ENCODE assay signal across 9 mouse cellular contexts in genomic region chr14:61360981-61361511, GRCm38 (mm10). TPM values are rescaled to one million over a fixed set of nuclear protein-coding genes. Genes with fewer than 3 reads are reported as not detected.
DNase-seq lines count a peak whose midpoint lies in the region; ATAC-seq and TF ChIP-seq lines count a peak whose summit lies in the region.
"Had no signal": no experiment of that assay in that cellular context is flagged by ENCODE, and none has a peak within 500 bp of the region (broad histone marks: within the 10 kb centered on the region; RNA-seq: fewer than 3 reads in every experiment).

No protein-coding gene starts in this region.

- no peak overlapping the region for H3K9ac ChIP-seq in heart, embryonic 15.5 days
- H3K9ac ChIP-seq in hindbrain, postnatal 0 days (replicated peaks; ENCODE audit: low read length): no peak overlapping the region
- peak overlapping the region; percentile 64 for H3K9ac ChIP-seq in midbrain, embryonic 11.5 days (ENCODE audit: low read length)

- H3K27me3 ChIP-seq in heart, embryonic 15.5 days: no peaks in the 10 kb centered on the region
- H3K27me3 ChIP-seq in hindbrain, postnatal 0 days (ENCODE audit: insufficient read depth, low read length): no peaks in the 10 kb centered on the region
- no peaks in the 10 kb centered on the region for H3K27me3 ChIP-seq in midbrain, embryonic 11.5 days (ENCODE audit: control insufficient read depth, insufficient read depth, low read length)
- H3K27me3 ChIP-seq: Patski had no signal

- peaks cover 8% of the 10 kb centered on the region; the same call in 1 of the 2 replicates for H3K4me1 ChIP-seq in heart, embryonic 15.5 days (replicated peaks)
- 0 out of 2 replicates have a peak, but pooled peaks cover 6% of the 10 kb centered on the region for H3K4me1 ChIP-seq in hindbrain, postnatal 0 days (ENCODE audit: insufficient read depth, low read length)
- H3K4me1 ChIP-seq in midbrain, embryonic 11.5 days (ENCODE audit: control insufficient read depth, insufficient read depth, low read length): peaks cover 4% of the 10 kb centered on the region; the same call in 1 of the 2 replicates

- H3K4me2 ChIP-seq in heart, embryonic 15.5 days: peak overlapping the region; percentile 64
- peak overlapping the region; percentile 70 for H3K4me2 ChIP-seq in hindbrain, postnatal 0 days (ENCODE audit: low read depth, low read length)
- peak overlapping the region; percentile 42 for H3K4me2 ChIP-seq in midbrain, embryonic 11.5 days

- no peak for DNase-seq in heart, postnatal 14 days
- DNase-seq in brain, adult 2 months (ENCODE audit: low read depth, low spot score): peak; percentile 32
- DNase-seq in hindbrain, postnatal 0 days (ENCODE audit: low spot score): no peak
- DNase-seq in midbrain, embryonic 11.5 days (ENCODE audit: low spot score, missing footprints): no peak
- DNase-seq in spleen, postnatal 14 days (ENCODE audit: low spot score in 2 of 2): no peak
- no peak for DNase-seq in cerebellum, adult 9-11 months

- peak overlapping the region; percentile 57; the same call in 1 of the 2 replicates for H3K4me3 ChIP-seq in heart, embryonic 15.5 days
- H3K4me3 ChIP-seq in hindbrain, postnatal 0 days (ENCODE audit: low read length): no peak overlapping the region; the same call in 1 of the 2 replicates
- H3K4me3 ChIP-seq in midbrain, embryonic 11.5 days (ENCODE audit: low read depth, low read length): peak overlapping the region; percentile 43; the same call in 1 of the 2 replicates

- H3K9me3 ChIP-seq in heart, embryonic 15.5 days (replicated peaks): no peaks in the 10 kb centered on the region
- no peaks in the 10 kb centered on the region for H3K9me3 ChIP-seq in hindbrain, postnatal 0 days (ENCODE audit: low read length)
- H3K9me3 ChIP-seq in midbrain, embryonic 11.5 days (ENCODE audit: control insufficient read depth, low read length): no peaks in the 10 kb centered on the region

- WGBS in heart, embryonic 15.5 days: 57% methylated on average over 3 of the region's 3 CpGs
- WGBS in hindbrain, postnatal 0 days: 65% methylated on average over 3 of the region's 3 CpGs
- 67% methylated on average over 3 of the region's 3 CpGs for WGBS in midbrain, embryonic 11.5 days

- no peak for ATAC-seq in heart, embryonic 15.5 days (replicated peaks; ENCODE audit: insufficient number of reproducible peaks, insufficient read depth, low FRiP score, low read depth)
- ATAC-seq in hindbrain, postnatal 0 days: no peak
- no peak for ATAC-seq in midbrain, embryonic 11.5 days (ENCODE audit: low FRiP score)
- no peak for ATAC-seq in granulocyte monocyte progenitor cell, adult 5-6 weeks (replicated peaks; ENCODE audit: poor library complexity, severe bottlenecking)

- H3K27ac ChIP-seq in heart, embryonic 15.5 days: no peak overlapping the region
- H3K27ac ChIP-seq in hindbrain, postnatal 0 days: no peak overlapping the region
- no peak overlapping the region for H3K27ac ChIP-seq in midbrain, embryonic 11.5 days (ENCODE audit: low read depth, low read length)

- no peak for TF ChIP-seq CTCF in hindbrain, postnatal 0 days (IDR thresholded peaks at IDR 0.05; ENCODE audit: low read depth)

- no peaks in the 10 kb centered on the region; the same call in 1 of the 2 replicates for H3K36me3 ChIP-seq in heart, embryonic 15.5 days
- H3K36me3 ChIP-seq in hindbrain, postnatal 0 days (ENCODE audit: insufficient read depth, low read length): no peaks in the 10 kb centered on the region
- H3K36me3 ChIP-seq in midbrain, embryonic 11.5 days (ENCODE audit: control insufficient read depth, insufficient read depth, low read length): no peaks in the 10 kb centered on the region

- intact Hi-C loops in heart, postnatal 14 days (cut with DNase I): loop anchor here (5.0 kb wide), 1 partner anchor 76 kb away; the partner anchor contains the start of gene Kpna3

RNA-seq across cellular contexts. Expression of gene Ebpl, which starts 0.8 kb away (rescaled TPM):
- 4.1 and 4.7 TPM in 2 replicates for polyA plus RNA-seq in heart, embryonic 15.5 days (2015; fragmentation: Nextera tagmentation; extraction: Ambion mirVana)
- total RNA-seq in heart, postnatal 14 days (2021): 1 to 10 TPM; 1.1 to 1.2 TPM
- 2.2 and 4.1 TPM in 2 replicates for total RNA-seq in hindbrain, postnatal 0 days (2014; rRNA removed)
- polyA plus RNA-seq in hindbrain, postnatal 0 days (2015; fragmentation: Nextera tagmentation; extraction: Ambion mirVana): 11.5 and 12.0 TPM in 2 replicates
- 9.8 and 10.6 TPM in 2 replicates for polyA plus RNA-seq in midbrain, embryonic 11.5 days (2014; fragmentation: Nextera tagmentation; extraction: Ambion mirVana)
- 3.4 and 4.8 TPM in 2 replicates for total RNA-seq in granulocyte monocyte progenitor cell, adult 5-6 weeks (2014; fragmentation: Nextera tagmentation)
- total RNA-seq in granulocyte monocyte progenitor cell, adult 5-6 weeks (2017): 2.2 and 2.8 TPM in 2 replicates

RNA-seq across cellular contexts. Expression of gene Arl11, which starts 51.5 kb away (rescaled TPM):
- polyA plus RNA-seq in heart, embryonic 15.5 days (2015; fragmentation: Nextera tagmentation; extraction: Ambion mirVana): 0.53 and 1.3 TPM in 2 replicates
- under 1 TPM; 0.83 to 0.96 TPM for total RNA-seq in heart, postnatal 14 days (2021)
- 0.94 and 2.8 TPM in 2 replicates for total RNA-seq in hindbrain, postnatal 0 days (2014; rRNA removed)
- 0.54 and 0.56 TPM in 2 replicates for polyA plus RNA-seq in hindbrain, postnatal 0 days (2015; fragmentation: Nextera tagmentation; extraction: Ambion mirVana)
- polyA plus RNA-seq in midbrain, embryonic 11.5 days (2014; fragmentation: Nextera tagmentation; extraction: Ambion mirVana): 0.23 and 0.57 TPM in 2 replicates
- total RNA-seq in granulocyte monocyte progenitor cell, adult 5-6 weeks (2014; fragmentation: Nextera tagmentation): 50.8 and 51.6 TPM in 2 replicates
- total RNA-seq in granulocyte monocyte progenitor cell, adult 5-6 weeks (2017): 17.3 and 22.7 TPM in 2 replicates
- polyA plus RNA-seq: Patski had no signal
